Mouse (Mus musculus) G1E (cell line): ENCODE results near the gene AC124502.3. TPM values are rescaled to one million over a fixed set of nuclear protein-coding genes. Genes with fewer than 3 reads are reported as not detected.
A peak's percentile ranks its signal among the peaks of the same experiment; 100 is the strongest.

Source experiments
- ATAC-seq: 2 replicates; pipeline ENCODE4 v1.8.0; 2016; ENCODE audit warnings: mild to moderate bottlenecking; ENCODE audit not compliant: insufficient number of reproducible peaks, poor library complexity, low FRiP score, severe bottlenecking; ENCODE audit errors: extremely low read depth
- DNase-seq: peaks from one replicate; pipeline ENCODE4 v3.0.0; 2012; ENCODE audit warnings: low spot score
- H3K27me3 ChIP-seq: 2 replicates; pipeline ENCODE4 v1.6.1; 2012; ENCODE audit warnings: mild to moderate bottlenecking, low read length, inconsistent platforms; ENCODE audit not compliant: insufficient read depth
- H3K36me3 ChIP-seq: replicated peaks from 2 replicates; pipeline ENCODE3; 2012; ENCODE audit warnings: mild to moderate bottlenecking, inconsistent platforms
- H3K4me1 ChIP-seq: 2 replicates; pipeline ENCODE4 v1.6.1; 2012; ENCODE audit warnings: low read depth, low read length, inconsistent platforms, mixed read lengths; ENCODE audit not compliant: insufficient read depth
- H3K4me3 ChIP-seq: 2 replicates; pipeline ENCODE4 v1.5.1; 2012; ENCODE audit warnings: low read depth, mild to moderate bottlenecking, inconsistent platforms, low read length, moderate library complexity, mixed read lengths
- H3K9me3 ChIP-seq: replicated peaks from 2 replicates; pipeline ENCODE4 v1.6.1; 2012; ENCODE audit warnings: inconsistent platforms
- CTCF ChIP-seq: IDR thresholded peaks from 2 replicates; pipeline ENCODE4 v1.5.1; 2012; ENCODE audit warnings: low read depth, low read length, inconsistent platforms, mixed read lengths
- GATA1 ChIP-seq: IDR thresholded peaks from 2 replicates; pipeline ENCODE4 v1.6.1; 2012; ENCODE audit warnings: borderline replicate concordance, low read length, inconsistent platforms, mixed read lengths
- GATA2 ChIP-seq: IDR thresholded peaks from 2 replicates; pipeline ENCODE4 v1.6.1; 2012; ENCODE audit warnings: low read depth, low read length, inconsistent platforms, borderline replicate concordance
- POLR2AphosphoS5 ChIP-seq: IDR thresholded peaks from 2 replicates; pipeline ENCODE4 v1.6.1; 2012; ENCODE audit warnings: low read depth, low read length, inconsistent platforms; ENCODE audit not compliant: insufficient replicate concordance
- TAL1 ChIP-seq: conservative IDR thresholded peaks from 2 replicates; pipeline ENCODE4 v1.6.1; 2012; ENCODE audit warnings: low read depth, low read length, inconsistent platforms, mixed read lengths
- polyA plus RNA-seq: library from polyadenylated mRNA; stranded (reverse); fragments of >175 nt; gene quantifications from 2 replicates; pipeline ENCODE4 v1.2.3, GENCODE M21; 2012
- total RNA-seq, 2 experiments: library from RNA; stranded (forward) in 1 of 2; stranded (reverse) in 1 of 2; fragments of 200-1000 nt in 1 of 2; fragments of >200 nt in 1 of 2; fragmentation: Nextera tagmentation in 1 of 2; gene quantifications; 2 replicates each; pipeline ENCODE4 v1.2.3; 2014 to 2017

The AC124502.3 gene
- total and polyA plus RNA-seq, 3 experiments, result 0.34 to 6.6 (median 0.60) TPM

- H3K27me3 ChIP-seq, result no peaks in the 10 kb centered on the region
- H3K4me3 ChIP-seq, result peak within 1 kb of the TSS; percentile 89
- peaks cover 55% of the 10 kb centered on the region for H3K4me1 ChIP-seq
- TF ChIP-seq TAL1 (no peak), GATA2 (no peak), CTCF (no peak), GATA1 (no peak), POLR2AphosphoS5 (no peak)
- H3K36me3 ChIP-seq, result peaks cover 36% of the 10 kb centered on the region
- H3K9me3 ChIP-seq, result no peaks in the 10 kb centered on the region
- DNase-seq (peak; percentile 95), ATAC-seq (peak; percentile 54)
These were observed 2.3 kb downstream of the AC124502.3 start, which contains the start of gene Brms1 for GRCm38 (mm10) chr19:5040862-5041523. Gene Brms1, plus strand, starts transcription at chr19:5041354.

GRCm38 (mm10) chr19:5041588-5041987, 2.9 kb downstream of the AC124502.3 start:
- H3K4me3 ChIP-seq, result peak overlapping the region; percentile 89
- DNase-seq (peak; percentile 53), ATAC-seq (no peak)
- no peaks in the 10 kb centered on the region for H3K9me3 ChIP-seq
- H3K27me3 ChIP-seq, result no peaks in the 10 kb centered on the region
- peaks cover 42% of the 10 kb centered on the region for H3K36me3 ChIP-seq
- TF ChIP-seq GATA2 (no peak), POLR2AphosphoS5 (no peak), GATA1 (no peak), CTCF (no peak), TAL1 (no peak)
- H3K4me1 ChIP-seq, result peaks cover 51% of the 10 kb centered on the region

GRCm38 (mm10) chr19:5045531-5045930, 6.8 kb downstream of the AC124502.3 start:
- Histone ChIP-seq H3K36me3 (peaks cover 82% of the 10 kb centered on the region), H3K27me3 (no peaks in the 10 kb centered on the region), H3K9me3 (no peaks in the 10 kb centered on the region), H3K4me3 (no peak overlapping the region), H3K4me1 (peaks cover 20% of the 10 kb centered on the region)
- TF ChIP-seq CTCF (no peak), GATA2 (no peak), GATA1 (no peak), TAL1 (no peak), POLR2AphosphoS5 (no peak)
- no peak for ATAC-seq
- DNase-seq, result no peak

- no peaks in the 10 kb centered on the region for H3K9me3 ChIP-seq
- DNase-seq (no peak), ATAC-seq (no peak)
- H3K4me1 ChIP-seq, result peaks cover 2% of the 10 kb centered on the region; the same call in 1 of the 2 replicates
- no peak overlapping the region for H3K4me3 ChIP-seq
- no peaks in the 10 kb centered on the region; the same call in 1 of the 2 replicates for H3K27me3 ChIP-seq
- no peak for TF ChIP-seq GATA2
- TF ChIP-seq GATA1, result no peak
- TF ChIP-seq POLR2AphosphoS5, result no peak
- TF ChIP-seq TAL1, result no peak
- TF ChIP-seq CTCF, result no peak
- H3K36me3 ChIP-seq, result peaks cover 86% of the 10 kb centered on the region
These were observed 9.7 kb downstream of the AC124502.3 start for GRCm38 (mm10) chr19:5048138-5049056.

GRCm38 (mm10) chr19:5049325-5049724, 10.6 kb downstream of the AC124502.3 start:
- Histone ChIP-seq H3K27me3 (no peaks in the 10 kb centered on the region; the same call in 1 of the 2 replicates), H3K4me3 (no peak overlapping the region), H3K9me3 (no peaks in the 10 kb centered on the region), H3K36me3 (peaks cover 77% of the 10 kb centered on the region), H3K4me1 (peaks cover 8% of the 10 kb centered on the region)
- ATAC-seq, result no peak
- TF ChIP-seq POLR2AphosphoS5 (no peak), CTCF (no peak), TAL1 (no peak), GATA2 (no peak), GATA1 (no peak)
- no peak for DNase-seq
